Mouse (Mus musculus): ENCODE measurements around the gene Olfr1129.
"Not testable (repeated sequence)": the region's sequence is repeated elsewhere in the genome, so short reads cannot be mapped to it uniquely, and the experiment has no call there.

The Olfr1129 gene

GRCm38 (mm10) chr2:87573602-87574001, at the start of gene Olfr1129:
TSS of gene Olfr1129 (plus strand) at chr2:87573902.
- DNase-seq: not testable (repeated sequence)

GRCm38 (mm10) chr2:87525899-87526616, 47.6 kb upstream of the Olfr1129 start:
- not testable (repeated sequence) for DNase-seq

GRCm38 (mm10) chr2:87531496-87531895, 42.2 kb upstream of the Olfr1129 start, which contains the start of gene Olfr153:
TSS of gene Olfr153 (plus strand) at chr2:87531796.
- no peak for DNase-seq

GRCm38 (mm10) chr2:87534826-87535225, 38.9 kb upstream of the Olfr1129 start:
- no peak for DNase-seq

- DNase-seq: no peak
Observed at GRCm38 (mm10) chr2:87545442-87545841, 28.3 kb upstream of the Olfr1129 start, which contains the start of gene Olfr1128. TSS of gene Olfr1128 (minus strand) at chr2:87545542.

GRCm38 (mm10) chr2:87605912-87606311, 32.2 kb downstream of the Olfr1129 start, which contains the start of gene Olfr1130:
TSS of gene Olfr1130 (plus strand) at chr2:87606212.
- not testable (repeated sequence) for DNase-seq

GRCm38 (mm10) chr2:87626804-87627203, 53.1 kb downstream of the Olfr1129 start, which contains the start of gene Olfr1131:
TSS of gene Olfr1131 (plus strand) at chr2:87627104.
- DNase-seq: no peak

Measured in cerebellum, adult 8-10 months (tissue).